Mouse (Mus musculus) heart, postnatal 0 days (tissue): Measurements from ENCODE around the gene Gm45261.

ENCODE experiments used
- CTCF ChIP-seq: IDR thresholded peaks from 2 replicates; pipeline ENCODE4 v1.5.1; 2016; ENCODE audit warnings: antibody characterized with exemption, control low read depth, low read depth
- EP300 ChIP-seq: IDR thresholded peaks from 2 replicates; pipeline ENCODE4 v1.6.1; 2016; ENCODE audit warnings: antibody characterized with exemption, low read depth

DNA sequence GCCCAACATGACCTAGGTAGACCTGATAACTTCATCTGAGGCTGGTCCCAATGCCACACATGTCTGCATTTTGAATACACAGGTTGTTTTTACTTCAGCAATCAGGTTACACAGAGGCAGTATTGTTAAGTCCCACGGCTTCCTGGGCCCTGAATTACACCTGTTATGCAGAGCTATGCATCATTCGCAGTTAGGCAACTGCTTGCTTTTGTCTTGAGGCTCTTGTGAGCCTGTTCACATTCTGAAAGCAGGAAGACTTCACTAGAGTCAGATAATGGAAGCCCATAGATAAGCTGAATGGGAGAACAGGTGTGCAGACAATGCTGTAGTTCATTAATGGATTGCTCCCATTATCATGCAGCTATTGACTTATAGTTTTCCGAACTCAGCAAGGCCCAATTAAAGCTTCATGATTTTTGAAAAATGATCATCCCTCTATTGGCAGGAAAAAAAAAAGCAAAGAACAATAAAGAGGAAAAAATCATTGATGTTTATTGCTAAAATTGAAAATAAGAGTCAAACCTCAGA lies 57.8 kb downstream of the Gm45261 start:
- no peak for TF ChIP-seq CTCF
- no peak for TF ChIP-seq EP300
